Comparison of ENCODE assay signal across 10 mouse cellular contexts in genomic region chr6:30618735-30619134, GRCm38 (mm10). TPM values are rescaled to one million over a fixed set of nuclear protein-coding genes. Genes with fewer than 3 reads are reported as not detected.
DNase-seq lines count a peak whose midpoint lies in the region; ATAC-seq and TF ChIP-seq lines count a peak whose summit lies in the region.
"Had no signal": no experiment of that assay in that cellular context is flagged by ENCODE, and none has a peak within 500 bp of the region (broad histone marks: within the 10 kb centered on the region; RNA-seq: fewer than 3 reads in every experiment).

No protein-coding gene starts in this region.

- H3K4me1 ChIP-seq in lung, embryonic 15.5 days = peaks cover 46% of the 10 kb centered on the region
- no peaks in the 10 kb centered on the region for H3K4me1 ChIP-seq in lung, adult 2 months (ENCODE audit: control insufficient read depth, insufficient read depth, low read length)
- H3K4me1 ChIP-seq in hindbrain, embryonic 15.5 days (replicated peaks) = peaks cover 36% of the 10 kb centered on the region
- H3K4me1 ChIP-seq in neural tube, embryonic 14.5 days (ENCODE audit: control insufficient read depth, insufficient read depth, low read length) = peaks cover 28% of the 10 kb centered on the region

- H3K36me3 ChIP-seq in lung, embryonic 15.5 days = no peaks in the 10 kb centered on the region
- H3K36me3 ChIP-seq in hindbrain, embryonic 15.5 days = no peaks in the 10 kb centered on the region
- H3K36me3 ChIP-seq in neural tube, embryonic 14.5 days (ENCODE audit: control insufficient read depth, insufficient read depth, low read length) = no peaks in the 10 kb centered on the region

- no peak overlapping the region for H3K4me2 ChIP-seq in lung, embryonic 15.5 days
- H3K4me2 ChIP-seq in hindbrain, embryonic 15.5 days = 0 out of 2 replicates have a peak overlapping the region, but pooled peaks have one; percentile 59
- 0 out of 2 replicates have a peak overlapping the region, but pooled peaks have one; percentile 14 for H3K4me2 ChIP-seq in neural tube, embryonic 14.5 days (ENCODE audit: low read depth, low read length)

- 47% methylated on average over 6 of the region's 6 CpGs for WGBS in lung, embryonic 15.5 days
- WGBS in lung, adult 2 months = 66% methylated on average over 6 of the region's 6 CpGs
- WGBS in hindbrain, embryonic 15.5 days = 21% methylated on average over 6 of the region's 6 CpGs
- 24% methylated on average over 6 of the region's 6 CpGs for WGBS in neural tube, embryonic 14.5 days

- intact Hi-C loops in heart, postnatal 14 days (cut with DNase I) = no loop called here

- no peaks in the 10 kb centered on the region for H3K27me3 ChIP-seq in lung, embryonic 15.5 days
- H3K27me3 ChIP-seq in hindbrain, embryonic 15.5 days = no peaks in the 10 kb centered on the region
- H3K27me3 ChIP-seq in neural tube, embryonic 14.5 days (ENCODE audit: control insufficient read depth, insufficient read depth, low read length) = no peaks in the 10 kb centered on the region

- DNase-seq in heart, adult 11 months = peak; percentile 85
- no peak for DNase-seq in heart, postnatal 14 days
- no peak for DNase-seq in lung, adult 2 months
- no peak for DNase-seq in natural killer cell, adult 2 months (ENCODE audit: low spot score in 2 of 2)
- DNase-seq in spleen, postnatal 10 days (ENCODE audit: low spot score in 2 of 2) = no peak

- no peaks in the 10 kb centered on the region for H3K9me3 ChIP-seq in lung, embryonic 15.5 days
- no peaks in the 10 kb centered on the region for H3K9me3 ChIP-seq in hindbrain, embryonic 15.5 days
- no peaks in the 10 kb centered on the region for H3K9me3 ChIP-seq in neural tube, embryonic 14.5 days (ENCODE audit: control insufficient read depth, low read length)

- H3K4me3 ChIP-seq in lung, embryonic 15.5 days = no peak overlapping the region
- H3K4me3 ChIP-seq in lung, adult 2 months (replicated peaks; ENCODE audit: extremely low read depth, low read depth, low read length) = no peak overlapping the region
- H3K4me3 ChIP-seq in hindbrain, embryonic 15.5 days = no peak overlapping the region
- no peak overlapping the region for H3K4me3 ChIP-seq in neural tube, embryonic 14.5 days (ENCODE audit: low read depth, low read length)

- TF ChIP-seq POLR2A in lung, adult 2 months (IDR thresholded peaks at IDR 0.05; ENCODE audit: borderline replicate concordance, extremely low read depth, low read depth, low read length) = no peak

- 0 out of 2 replicates have a peak overlapping the region, but pooled peaks have one; percentile 4 for H3K27ac ChIP-seq in lung, embryonic 15.5 days
- peak overlapping the region; percentile 77 for H3K27ac ChIP-seq in hindbrain, embryonic 15.5 days (replicated peaks)
- peak overlapping the region; percentile 60; the same call in 1 of the 2 replicates for H3K27ac ChIP-seq in neural tube, embryonic 14.5 days (ENCODE audit: low read depth, low read length)

- ATAC-seq in lung, embryonic 15.5 days (ENCODE audit: borderline replicate concordance, extremely low read depth, low FRiP score, low TSS enrichment) = no peak
- no peak for ATAC-seq in hindbrain, embryonic 15.5 days (ENCODE audit: low FRiP score, low read depth)
- ATAC-seq in neural tube, embryonic 14.5 days (ENCODE audit: low read depth) = no peak
- ATAC-seq: Patski had no signal

- TF ChIP-seq CTCF in lung, adult 2 months (IDR thresholded peaks at IDR 0.05; ENCODE audit: insufficient read depth, low read length) = no peak

- no peak overlapping the region for H3K9ac ChIP-seq in lung, embryonic 15.5 days
- no peak overlapping the region for H3K9ac ChIP-seq in hindbrain, embryonic 15.5 days
- H3K9ac ChIP-seq in neural tube, embryonic 14.5 days (replicated peaks; ENCODE audit: low read depth, low read length) = 0 out of 2 replicates have a peak overlapping the region, but pooled peaks have one; percentile 7

RNA-seq across cellular contexts. Expression of gene Cpa5, which starts 7.9 kb away (rescaled TPM):
- total RNA-seq in heart, postnatal 14 days (2021) = not detected
- 0.18 TPM in 1 of 2 replicates, not detected in the other for polyA plus RNA-seq in lung, embryonic 15.5 days (2015; fragmentation: Nextera tagmentation; extraction: Ambion mirVana)
- not detected in 2 replicates for polyA plus RNA-seq in lung, adult 2 months (2012; rRNA removed)
- polyA plus RNA-seq in hindbrain, embryonic 15.5 days (2015; fragmentation: Nextera tagmentation; extraction: Ambion mirVana) = not detected in 2 replicates
- not detected in 2 replicates for polyA plus RNA-seq in neural tube, embryonic 14.5 days (2014; fragmentation: Nextera tagmentation; extraction: Ambion mirVana)
- total RNA-seq: layer of hippocampus, postnatal 36 days had no signal

RNA-seq across cellular contexts. Expression of gene Cpa1, which starts 20.3 kb away (rescaled TPM):
- total RNA-seq in heart, postnatal 14 days (2021) = 1 to 10 TPM; 1.0 to 2.4 TPM
- 3.5 and 6.5 TPM in 2 replicates for polyA plus RNA-seq in lung, embryonic 15.5 days (2015; fragmentation: Nextera tagmentation; extraction: Ambion mirVana)
- polyA plus RNA-seq in lung, adult 2 months (2012; rRNA removed) = 0.39 and 4.3 TPM in 2 replicates
- polyA plus RNA-seq in hindbrain, embryonic 15.5 days (2015; fragmentation: Nextera tagmentation; extraction: Ambion mirVana) = 0.73 and 1.0 TPM in 2 replicates
- polyA plus RNA-seq in neural tube, embryonic 14.5 days (2014; fragmentation: Nextera tagmentation; extraction: Ambion mirVana) = 0.37 and 0.50 TPM in 2 replicates
- total RNA-seq: layer of hippocampus, postnatal 36 days had no signal
- polyA plus RNA-seq: Patski had no signal

RNA-seq across cellular contexts. Expression of gene Cpa4, which starts 50.6 kb away (rescaled TPM):
- not detected for total RNA-seq in heart, postnatal 14 days (2021)
- 0.13 and 0.15 TPM in 2 replicates for polyA plus RNA-seq in lung, embryonic 15.5 days (2015; fragmentation: Nextera tagmentation; extraction: Ambion mirVana)
- 4.6 TPM in 1 of 2 replicates, not detected in the other for polyA plus RNA-seq in lung, adult 2 months (2012; rRNA removed)
- 0.52 and 0.96 TPM in 2 replicates for polyA plus RNA-seq in hindbrain, embryonic 15.5 days (2015; fragmentation: Nextera tagmentation; extraction: Ambion mirVana)
- polyA plus RNA-seq in neural tube, embryonic 14.5 days (2014; fragmentation: Nextera tagmentation; extraction: Ambion mirVana) = 0.71 and 0.90 TPM in 2 replicates
- total RNA-seq: layer of hippocampus, postnatal 36 days had no signal
- polyA plus RNA-seq: Patski had no signal

Comparison
In these comparisons a context has a peak if more than half of its experiments do, and no peak if none do; other contexts are left out.
1. H3K27ac ChIP-seq: peak in every context shown above with its lines; median percentile 77 in hindbrain, embryonic 15.5 days; 60 in neural tube, embryonic 14.5 days; 4 in lung, embryonic 15.5 days.